Mouse (Mus musculus) gastrocnemius, postnatal 25 days (tissue): ENCODE results near the gene Tmem266. TPM values are rescaled to one million over a fixed set of nuclear protein-coding genes. Genes with fewer than 3 reads are reported as not detected.

ENCODE experiments used
- DNase-seq: peaks from one replicate; pipeline ENCODE4 v3.0.0; 2022
- total RNA-seq, 2 experiments: library from RNA; stranded (reverse); gene quantifications; 1 replicate in 1 of 2; 2 replicates in 1 of 2; pipeline ENCODE4 v1.2.3; 2021

Gene Tmem266
- total RNA-seq, 2 experiments from 2014 or later, result 0.59 to 0.70 TPM

GRCm38 (mm10) chr9:55404256-55404655 is 77.5 kb downstream of the Tmem266 start:
- DNase-seq, result no peak

DNA sequence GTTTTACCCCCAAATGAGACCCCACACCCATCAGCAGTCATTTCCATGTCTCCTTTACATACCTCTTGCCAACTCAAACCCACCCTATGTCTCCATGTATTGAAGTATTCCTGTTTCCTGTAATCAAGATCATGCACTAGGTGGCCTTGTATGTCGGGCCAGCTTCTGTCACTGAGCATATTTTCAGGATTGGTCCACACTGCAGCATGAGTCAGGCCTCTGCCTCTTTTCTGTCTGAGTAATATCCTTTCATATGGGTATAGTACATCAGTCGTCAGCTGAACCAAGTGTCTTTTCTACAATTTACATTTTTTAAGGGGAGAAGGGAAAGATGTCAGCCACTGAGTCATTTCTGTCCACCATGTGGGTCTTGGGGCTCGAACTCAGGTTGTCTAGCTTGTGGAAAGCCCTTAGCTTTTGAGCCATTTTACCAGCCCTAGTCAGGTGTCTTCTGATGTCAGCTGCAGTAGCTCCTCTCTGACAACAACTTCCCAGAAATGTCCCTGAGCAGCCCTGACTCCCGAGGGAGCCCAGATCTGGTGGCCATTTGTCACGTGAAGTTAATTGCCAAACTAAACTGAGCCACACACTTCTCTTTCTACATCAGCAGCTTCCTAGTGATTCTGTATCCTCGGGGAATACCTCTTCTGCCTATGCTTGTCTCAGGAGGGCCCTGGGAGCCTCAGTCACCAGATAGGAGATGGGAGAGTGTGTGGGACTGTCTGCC is 78.4 kb downstream of the Tmem266 start:
- DNase-seq, result no peak

- DNase-seq, result no peak
Measured at GRCm38 (mm10) chr9:55406773-55407172, 80.1 kb downstream of the Tmem266 start.

- no peak for DNase-seq
Measured at GRCm38 (mm10) chr9:55408851-55409250, 82.1 kb downstream of the Tmem266 start.

DNA sequence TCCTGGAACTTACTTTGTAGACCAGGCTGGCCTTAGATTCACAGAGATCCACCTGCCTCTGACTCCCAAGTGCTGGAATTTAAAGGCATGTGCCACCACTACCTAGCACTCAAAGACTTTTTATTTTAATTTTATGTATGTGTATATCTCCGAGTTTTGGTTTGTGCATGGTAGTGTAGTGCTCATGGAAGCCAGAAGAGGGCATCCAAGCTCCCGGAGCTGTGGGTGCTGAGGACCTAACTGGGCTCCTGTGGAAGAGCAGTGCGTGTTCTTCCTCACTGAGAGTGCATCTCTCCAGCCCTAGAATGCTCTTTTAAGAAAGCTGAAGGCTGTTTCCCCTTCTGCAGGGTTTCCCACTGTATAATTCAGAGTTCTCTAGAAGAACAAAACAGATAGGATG is 83.1 kb downstream of the Tmem266 start:
- DNase-seq, result no peak

DNA sequence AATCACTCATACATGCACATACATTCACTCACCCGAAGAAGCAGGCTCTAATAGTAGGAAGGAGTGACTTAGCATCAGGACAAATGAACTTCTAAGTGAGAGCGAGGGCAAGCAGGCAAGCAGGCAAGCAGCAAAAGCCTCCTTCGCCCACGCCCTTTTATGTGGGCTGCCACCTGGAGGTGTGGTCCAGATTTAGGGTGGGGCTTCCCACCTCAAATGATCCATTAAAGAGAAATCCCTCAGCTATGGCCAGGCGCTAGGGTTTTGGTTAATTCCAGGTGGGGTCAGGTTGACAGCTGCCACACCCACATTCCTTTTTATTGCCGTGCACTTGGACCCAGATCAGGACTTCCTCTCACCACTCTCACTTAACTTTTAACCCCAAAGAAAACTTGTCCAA is 83.7 kb downstream of the Tmem266 start:
- no peak for DNase-seq

GRCm38 (mm10) chr9:55411154-55411553 is 84.4 kb downstream of the Tmem266 start:
- DNase-seq, result no peak

- DNase-seq, result no peak
Measured at GRCm38 (mm10) chr9:55421786-55422185, 95.1 kb downstream of the Tmem266 start.

DNA sequence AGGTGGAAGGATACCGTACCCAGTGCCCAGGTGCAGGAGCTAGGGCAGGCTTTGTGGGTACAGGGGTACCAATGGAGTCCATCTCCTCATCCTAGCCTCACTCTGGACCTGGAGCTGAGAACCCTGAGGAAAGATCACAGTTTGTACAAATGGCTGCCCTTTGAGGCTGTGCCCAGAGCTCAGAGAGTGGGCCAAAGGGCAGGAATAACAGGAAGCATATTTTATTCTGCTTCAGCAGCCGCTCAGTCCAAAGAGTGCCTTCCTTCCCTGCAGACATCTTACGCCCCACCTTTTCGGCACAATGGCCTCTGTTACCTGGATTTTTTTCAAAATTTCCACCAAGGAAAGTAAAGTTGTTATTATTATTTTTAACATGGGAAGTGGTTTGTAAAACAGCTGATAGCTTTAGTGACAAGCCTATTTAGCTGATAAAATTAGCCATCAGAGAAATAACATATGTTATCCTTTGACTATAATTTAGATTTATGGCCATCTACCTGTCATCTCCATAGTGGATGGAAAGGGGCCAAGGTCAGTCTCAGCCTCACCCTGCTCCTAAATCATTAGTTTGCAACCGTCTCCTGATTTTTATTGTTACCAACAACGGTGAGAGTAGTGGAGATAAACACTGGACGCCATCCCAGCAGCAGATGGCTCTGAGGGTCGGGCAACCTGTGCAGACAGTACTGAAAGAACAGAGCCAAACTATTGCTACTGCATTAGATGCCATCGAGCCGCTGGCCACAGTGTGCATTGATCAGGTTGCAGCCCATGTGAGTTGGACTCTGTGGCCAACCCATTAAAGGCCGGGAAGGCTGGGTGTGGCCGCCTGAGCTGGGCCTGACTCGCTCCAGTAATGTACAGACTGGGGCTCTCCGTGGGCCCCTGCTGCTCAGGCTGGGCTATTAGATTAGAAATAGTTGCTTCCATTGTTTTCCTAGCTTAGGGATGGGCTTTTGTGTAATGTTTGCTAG is 97.0 kb downstream of the Tmem266 start:
- no peak for DNase-seq

DNA sequence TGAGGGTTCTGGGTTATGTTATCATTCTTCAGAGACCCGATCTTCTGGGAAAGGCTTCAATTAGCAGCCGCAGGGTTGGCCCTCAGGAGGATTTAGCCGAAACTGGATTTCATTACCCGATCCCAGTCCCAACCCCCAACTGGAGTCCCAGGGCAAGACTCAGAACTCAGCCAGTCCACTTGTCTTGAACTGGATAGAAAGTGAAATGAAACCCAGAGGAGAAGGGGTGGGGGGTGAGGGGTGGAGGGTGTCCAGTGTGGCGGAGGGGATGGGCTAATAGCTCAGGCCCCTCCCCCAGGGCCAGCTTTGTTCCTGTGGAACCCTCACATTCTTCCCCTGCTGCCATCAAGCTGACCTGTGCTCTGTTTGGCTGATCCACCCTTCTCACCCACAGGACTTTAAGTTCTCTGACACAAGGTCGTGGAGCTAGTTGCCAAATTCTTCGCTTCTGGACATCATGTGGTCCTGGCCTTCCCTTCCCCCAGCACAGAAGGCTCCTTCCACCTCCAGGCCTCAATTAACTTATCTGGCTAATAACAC is 98.6 kb downstream of the Tmem266 start:
- no peak for DNase-seq

GRCm38 (mm10) chr9:55429242-55429975 is 102.7 kb downstream of the Tmem266 start:
- DNase-seq, result peak; percentile 37

DNA sequence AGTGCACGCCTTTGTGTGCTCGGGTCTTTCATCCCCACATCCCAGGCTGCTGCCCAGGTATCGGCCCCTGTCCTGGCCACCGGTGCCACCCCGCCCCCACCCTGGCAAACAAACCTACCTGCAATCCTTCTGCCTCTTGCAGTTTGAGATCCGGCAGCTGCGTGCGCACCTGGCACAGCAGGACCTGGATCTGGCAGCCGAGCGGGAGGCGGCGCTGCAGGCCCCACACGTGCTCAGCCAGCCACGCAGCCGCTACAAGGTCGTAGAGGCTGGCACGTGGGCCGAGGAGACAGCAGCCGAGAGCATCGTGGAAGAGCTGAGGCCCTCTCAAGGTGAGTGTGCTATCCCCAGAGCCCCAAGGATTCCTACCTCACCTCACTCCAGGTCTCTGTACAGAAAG is 103.4 kb downstream of the Tmem266 start:
- no peak for DNase-seq

- no peak for DNase-seq
Measured at GRCm38 (mm10) chr9:55432306-55433289, 105.9 kb downstream of the Tmem266 start.

- DNase-seq, result no peak
Measured at GRCm38 (mm10) chr9:55433875-55434274, 107.2 kb downstream of the Tmem266 start.

DNA sequence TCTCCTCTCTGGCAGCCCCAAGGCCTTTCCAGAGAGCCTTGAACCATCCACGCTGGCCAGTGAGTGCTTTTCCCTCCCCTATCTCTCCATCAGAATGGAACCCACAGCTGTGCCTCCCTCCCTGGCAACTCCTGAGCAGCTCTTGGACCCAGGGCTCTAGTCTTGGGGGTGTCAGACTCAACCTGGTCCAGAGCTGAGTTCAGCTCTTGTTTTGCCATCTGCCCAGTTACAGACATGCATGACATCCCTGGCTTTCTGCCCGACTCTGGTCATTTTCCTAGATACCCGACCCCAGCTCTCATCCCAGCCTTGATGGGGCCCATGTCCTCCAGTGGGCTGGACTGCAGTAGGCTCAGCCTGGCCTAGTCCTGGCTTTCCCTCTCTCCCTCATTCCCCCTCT is 111.7 kb downstream of the Tmem266 start:
- DNase-seq, result no peak

DNA sequence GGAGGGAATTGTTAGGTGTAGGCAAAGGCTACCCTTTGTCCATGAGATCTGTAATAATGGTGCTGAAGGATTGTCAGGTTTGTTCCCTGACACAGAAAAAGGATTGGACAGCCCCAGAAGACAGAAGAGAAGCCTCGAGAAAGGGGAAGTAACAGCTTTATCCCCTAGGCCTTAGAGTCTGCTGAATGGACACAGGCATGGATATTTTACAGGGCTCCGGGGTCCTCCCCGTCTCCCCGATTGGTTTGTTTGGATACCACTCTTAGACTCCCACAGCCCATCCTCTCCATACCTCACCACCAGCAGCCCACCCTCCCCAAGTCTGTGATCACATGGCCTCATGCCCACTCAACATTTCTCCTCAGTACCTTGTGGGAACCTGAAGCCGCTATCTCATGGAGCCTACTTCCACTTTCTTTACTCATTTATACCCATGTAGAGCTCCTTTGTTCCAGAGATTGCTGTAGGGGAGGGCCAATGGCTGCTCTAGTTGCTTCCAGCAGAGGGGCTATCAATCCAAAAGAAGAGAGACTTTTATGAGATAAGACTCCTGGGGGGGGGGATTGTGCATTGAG is 112.6 kb downstream of the Tmem266 start:
- DNase-seq, result no peak

- DNase-seq, result no peak
Measured at GRCm38 (mm10) chr9:55447509-55447908, 120.8 kb downstream of the Tmem266 start.

DNA sequence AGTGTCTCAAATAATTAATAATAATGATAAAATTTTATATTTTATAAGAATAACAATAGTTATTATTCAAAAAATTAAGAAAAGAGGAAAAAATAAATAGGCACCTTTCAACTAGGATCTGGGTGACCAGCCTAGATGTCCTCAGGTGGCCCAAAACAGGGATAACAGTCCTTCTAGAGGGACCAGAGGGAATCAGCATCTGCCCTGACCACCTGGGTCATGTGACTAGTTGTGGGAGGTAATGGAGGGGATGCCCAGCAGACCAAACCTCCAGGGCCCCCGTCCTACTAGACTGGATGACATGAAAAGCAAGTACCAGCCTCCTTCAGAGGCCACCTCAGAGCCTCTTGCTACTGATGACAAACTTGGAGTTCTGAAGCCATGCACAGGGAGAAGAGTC is 122.4 kb downstream of the Tmem266 start:
- no peak for DNase-seq

GRCm38 (mm10) chr9:55450035-55450434 is 123.3 kb downstream of the Tmem266 start:
- DNase-seq, result no peak

DNA sequence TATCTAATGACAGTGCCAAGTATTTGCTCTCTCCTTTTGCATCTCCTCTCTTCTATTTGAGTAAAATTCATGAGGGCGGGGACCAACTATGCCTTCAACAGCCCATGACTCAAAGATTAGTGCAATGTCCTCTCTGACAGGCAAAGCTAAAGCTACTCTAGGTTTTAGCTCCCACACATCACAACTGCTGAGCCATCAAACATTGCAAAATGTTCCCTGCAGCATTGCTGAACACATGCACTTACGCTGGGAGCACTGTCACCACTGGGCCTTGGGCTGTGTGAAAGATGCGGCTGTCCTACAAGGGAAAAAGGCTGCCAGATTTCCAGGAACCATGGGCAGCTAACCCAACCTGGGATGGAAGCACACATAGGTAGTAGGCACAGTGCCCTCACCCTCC is 124.7 kb downstream of the Tmem266 start:
- no peak for DNase-seq

DNA sequence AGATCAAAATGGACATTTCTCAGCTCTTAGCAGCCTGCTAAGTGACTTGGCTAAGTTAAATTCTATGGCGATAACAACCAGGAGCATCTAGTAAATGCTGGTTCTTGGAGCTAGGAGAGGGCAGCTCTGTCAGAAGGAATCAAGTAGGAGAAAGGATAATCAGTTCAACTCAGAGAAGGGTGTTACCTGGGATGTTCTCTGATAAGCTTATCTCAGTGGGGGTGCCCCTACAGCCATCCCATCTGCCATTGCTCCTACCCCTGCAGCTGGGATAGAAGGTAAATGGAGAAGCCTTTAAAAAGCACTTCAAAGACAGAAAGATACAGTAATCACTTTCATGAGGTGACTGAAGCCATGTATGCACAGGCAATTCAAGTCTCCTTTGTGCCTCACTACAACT is 126.2 kb downstream of the Tmem266 start:
- no peak for DNase-seq
